Mouse (Mus musculus): ENCODE results near the gene Fut2.

DNA sequence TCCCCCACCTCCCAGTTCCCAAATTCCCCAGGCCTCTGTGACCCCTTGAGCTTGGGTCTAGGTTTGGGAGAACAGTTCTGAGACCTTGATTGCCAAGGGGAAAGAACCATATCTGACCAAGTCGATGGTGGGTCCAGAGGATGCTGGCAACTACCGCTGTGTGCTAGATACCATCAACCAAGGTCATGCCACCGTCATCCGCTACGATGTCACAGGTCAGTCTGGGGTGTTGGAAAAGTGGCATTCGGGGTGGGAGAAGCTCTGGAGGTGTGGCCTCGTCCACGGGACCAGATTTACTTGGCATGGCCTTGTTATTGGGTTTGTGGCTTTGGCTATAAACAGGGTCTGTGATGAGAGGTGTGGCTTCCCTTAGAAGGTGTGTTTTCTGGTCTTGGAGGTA, 40.7 kb downstream of the Fut2 start:
- TF ChIP-seq CTCF (IDR thresholded peaks at IDR 0.05; ENCODE audit: extremely low read depth, insufficient read depth, insufficient read length, insufficient replicate concordance) (no peak), POLR2A (IDR thresholded peaks at IDR 0.05; ENCODE audit: low read depth, low read length) (no peak)

Measured in spleen, adult 2 months (tissue).